Mouse (Mus musculus) cerebellum, adult 18-20 months (tissue): ENCODE results near the gene Cars.

Source experiments
- DNase-seq, 2 experiments: peaks; one replicate each; pipeline ENCODE4 v3.0.0; 2021

Gene Cars

GRCm38 (mm10) chr7:143509566-143509965 lies 90.3 kb downstream of the Cars start:
- DNase-seq, result no peak
